Mouse (Mus musculus) limb, embryonic 13.5 days (tissue): Measurements from ENCODE around the gene B830017H08Rik. TPM values are rescaled to one million over a fixed set of nuclear protein-coding genes. Genes with fewer than 3 reads are reported as not detected.

Source experiments
- ATAC-seq: fragments of 200-750 bp; cut with Nextera tagmentation; 2 replicates; pipeline ENCODE4 v1.8.0; 2017; ENCODE audit warnings: low read depth, moderate number of reproducible peaks, moderate TSS enrichment; ENCODE audit not compliant: low FRiP score
- H3K27ac ChIP-seq: fragments of 300-500 bp; sonication (generic); 2 replicates; pipeline ENCODE4 v1.5.1; 2015; ENCODE audit warnings: inconsistent platforms, mild to moderate bottlenecking, moderate library complexity
- H3K27me3 ChIP-seq: fragments of 300-500 bp; sonication (generic); 2 replicates; pipeline ENCODE4 v1.6.1; 2015; ENCODE audit warnings: mild to moderate bottlenecking, inconsistent platforms
- H3K36me3 ChIP-seq: fragments of 300-500 bp; sonication (generic); 2 replicates; pipeline ENCODE4 v1.6.1; 2015; ENCODE audit warnings: inconsistent platforms, mild to moderate bottlenecking, moderate library complexity
- H3K4me1 ChIP-seq: fragments of 300-500 bp; sonication (generic); 2 replicates; pipeline ENCODE4 v1.6.1; 2015; ENCODE audit warnings: inconsistent platforms
- H3K4me2 ChIP-seq: fragments of 300-500 bp; sonication (generic); replicated peaks from 2 replicates; pipeline ENCODE4 v1.6.1; 2015; ENCODE audit warnings: inconsistent platforms, mild to moderate bottlenecking, moderate library complexity
- H3K4me3 ChIP-seq: fragments of 300-500 bp; sonication (generic); 2 replicates; pipeline ENCODE4 v1.5.1; 2015; ENCODE audit warnings: moderate library complexity, mild to moderate bottlenecking, inconsistent platforms
- H3K9ac ChIP-seq: fragments of 300-500 bp; sonication (generic); 2 replicates; pipeline ENCODE4 v1.6.1; 2015; ENCODE audit warnings: mild to moderate bottlenecking, inconsistent platforms
- H3K9me3 ChIP-seq: fragments of 300-500 bp; sonication (generic); 2 replicates; pipeline ENCODE4 v1.6.1; 2016; ENCODE audit warnings: inconsistent platforms
- WGBS: fragments of 180-500 bp; shearing (Covaris S2); methylation state at CpG from one replicate; pipeline ENCODE4 v1.1.7; 2015; 5-methylcytosine and 5-hydroxymethylcytosine counted together
- polyA plus RNA-seq: library from polyadenylated mRNA; unstranded; fragments of >200 nt; fragmentation: Nextera tagmentation; extraction: Ambion mirVana; gene quantifications from 2 replicates; pipeline ENCODE4 v1.2.1, GENCODE M21; 2015

The B830017H08Rik gene
- polyA plus RNA-seq, 1 experiment from 2014 or later: 0.09 TPM

DNA sequence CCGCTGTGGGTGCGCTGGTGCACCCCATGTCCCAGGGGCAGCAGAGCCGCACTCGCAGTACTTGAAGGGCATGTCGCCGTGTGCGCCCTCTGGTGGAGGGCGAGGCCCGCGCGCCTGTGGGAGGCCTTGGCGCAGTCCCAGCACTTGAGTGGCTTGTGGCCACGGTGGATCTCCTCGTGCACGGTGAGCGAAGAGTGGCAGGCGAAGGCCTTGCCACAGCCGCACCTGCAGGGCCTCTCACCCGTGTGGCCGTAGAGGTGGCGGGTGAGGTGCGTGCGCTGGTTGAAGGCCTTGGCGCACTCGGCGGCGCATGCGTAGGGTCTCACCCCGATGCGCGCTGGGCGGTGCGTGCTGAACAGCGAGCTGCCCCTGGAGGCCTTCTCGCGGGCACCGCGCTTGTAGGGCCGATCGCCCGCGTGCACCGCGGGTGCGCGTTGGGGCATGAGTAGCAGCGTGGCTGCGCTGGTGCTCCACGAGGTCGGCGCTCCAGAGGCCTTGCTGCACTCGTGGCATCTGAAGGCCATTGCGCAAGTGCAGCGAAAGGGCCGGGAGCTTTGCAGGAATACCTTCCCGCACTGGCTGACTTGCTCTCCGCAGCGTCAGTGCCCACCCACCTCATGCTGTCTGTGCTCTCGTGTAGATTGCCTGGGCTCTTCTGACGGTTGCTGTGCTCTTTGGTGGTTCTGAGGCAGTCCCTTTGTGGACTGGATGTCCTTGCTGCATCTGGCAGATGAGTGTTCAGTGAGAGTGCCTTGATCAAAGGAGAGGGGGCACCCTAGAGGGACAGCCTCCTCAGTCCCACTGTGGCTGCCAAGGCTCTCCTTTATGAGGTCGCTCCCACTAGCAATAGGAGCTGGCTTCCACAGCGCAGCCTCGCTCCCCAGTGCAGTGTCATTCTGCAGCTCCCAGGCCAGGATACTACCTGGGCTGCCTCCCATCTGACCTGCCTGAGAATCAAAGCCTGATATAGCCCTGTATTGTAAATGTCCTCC is 17.2 kb upstream of the B830017H08Rik start:
- 2% methylated on average over 54 of the region's 63 CpGs for WGBS
- peak overlapping the region; percentile 34; the same call in 1 of the 2 replicates for H3K27ac ChIP-seq
- H3K9ac ChIP-seq: peak overlapping the region; percentile 77

DNA sequence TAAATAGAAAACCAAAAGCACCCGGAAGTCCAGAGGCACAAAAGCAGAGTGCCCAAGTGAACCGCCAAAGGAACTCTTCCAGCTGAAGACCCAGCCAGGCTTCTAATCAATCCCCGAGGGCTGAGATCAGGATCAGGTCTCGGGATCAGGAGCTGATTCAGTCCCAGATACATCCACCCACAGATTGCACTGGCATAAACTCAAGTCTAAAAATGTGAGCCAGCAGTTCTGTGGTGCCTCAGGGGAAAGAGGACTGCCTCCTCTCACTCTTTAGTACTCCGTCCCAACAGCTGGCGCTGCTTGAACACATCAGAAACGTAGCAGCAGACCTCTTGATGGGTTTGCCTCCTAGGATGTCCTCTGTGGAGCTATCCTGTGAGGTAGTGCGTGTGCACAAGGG is 16.4 kb upstream of the B830017H08Rik start:
- H3K27me3 ChIP-seq: peaks cover 3% of the 10 kb centered on the region; the same call in 1 of the 2 replicates
- peak overlapping the region; percentile 77 for H3K9ac ChIP-seq
- H3K4me3 ChIP-seq: no peak overlapping the region
- peak overlapping the region; percentile 82; the same call in 1 of the 2 replicates for H3K4me2 ChIP-seq
- 78% methylated on average over 8 of the region's 8 CpGs for WGBS
- H3K27ac ChIP-seq: no peak overlapping the region
- H3K9me3 ChIP-seq: no peaks in the 10 kb centered on the region
- peaks cover 28% of the 10 kb centered on the region for H3K4me1 ChIP-seq
- no peak for ATAC-seq
- H3K36me3 ChIP-seq: no peaks in the 10 kb centered on the region

More for the DNA sequence above, 17.2 kb upstream of the B830017H08Rik start:
- Histone ChIP-seq H3K4me2 (peak overlapping the region; percentile 82), H3K4me3 (peak overlapping the region; percentile 58), H3K9me3 (no peaks in the 10 kb centered on the region), H3K36me3 (no peaks in the 10 kb centered on the region), H3K4me1 (peaks cover 35% of the 10 kb centered on the region), H3K27me3 (peaks cover 3% of the 10 kb centered on the region; the same call in 1 of the 2 replicates)
- ATAC-seq: peak; percentile 79

DNA sequence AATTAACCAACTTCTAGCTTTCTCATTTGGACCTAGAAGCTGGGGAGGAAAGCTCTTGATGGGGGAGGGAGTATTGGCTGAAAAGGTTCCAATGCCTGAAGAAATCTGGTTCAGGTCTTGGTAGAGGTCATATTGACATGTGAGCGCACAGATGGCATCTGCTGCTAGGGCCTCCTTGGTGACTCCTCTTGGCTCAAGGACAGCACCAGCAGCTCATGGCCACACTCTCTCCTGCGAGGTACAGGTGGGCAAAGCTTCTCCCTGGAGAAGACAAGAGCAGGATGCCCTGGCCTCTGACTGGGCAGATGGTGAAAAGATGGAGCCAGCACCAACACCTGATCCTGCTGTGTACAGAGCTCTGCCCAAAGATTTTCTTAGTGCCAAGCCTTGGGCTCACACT is 6.4 kb upstream of the B830017H08Rik start:
- H3K27ac ChIP-seq: no peak overlapping the region
- H3K9ac ChIP-seq: no peak overlapping the region
- H3K4me3 ChIP-seq: no peak overlapping the region
- no peaks in the 10 kb centered on the region for H3K36me3 ChIP-seq
- WGBS: 72% methylated on average over 2 of the region's 2 CpGs
- no peak overlapping the region for H3K4me2 ChIP-seq
- H3K4me1 ChIP-seq: 0 out of 2 replicates have a peak, but pooled peaks cover 6% of the 10 kb centered on the region
- peaks cover 16% of the 10 kb centered on the region for H3K27me3 ChIP-seq
- no peaks in the 10 kb centered on the region for H3K9me3 ChIP-seq
- ATAC-seq: no peak

DNA sequence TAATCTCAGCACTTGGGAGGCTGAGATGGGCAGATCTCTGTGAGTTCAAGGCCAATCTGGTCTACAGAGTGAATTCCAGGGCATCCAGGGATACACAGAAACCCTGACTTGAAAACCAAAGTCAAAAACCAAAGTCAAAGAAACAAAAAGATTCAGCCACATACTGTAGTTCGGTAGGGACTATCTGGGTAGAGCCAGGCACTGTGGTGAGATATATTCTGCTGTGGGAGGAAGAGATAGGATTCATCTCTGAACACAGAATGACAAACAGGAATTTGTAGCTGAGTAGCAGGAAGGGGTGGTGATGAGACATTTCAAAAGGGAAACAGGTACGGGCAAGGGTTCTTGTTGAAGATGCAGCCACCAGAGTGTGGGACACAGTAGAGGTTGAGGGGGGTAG is 4.7 kb upstream of the B830017H08Rik start:
- Histone ChIP-seq H3K27me3 (peaks cover 33% of the 10 kb centered on the region), H3K36me3 (no peaks in the 10 kb centered on the region), H3K4me1 (peaks cover 12% of the 10 kb centered on the region), H3K4me2 (no peak overlapping the region), H3K9ac (no peak overlapping the region), H3K9me3 (no peaks in the 10 kb centered on the region), H3K27ac (no peak overlapping the region), H3K4me3 (no peak overlapping the region)
- 88% methylated on average over 2 of the region's 2 CpGs for WGBS
- no peak for ATAC-seq

DNA sequence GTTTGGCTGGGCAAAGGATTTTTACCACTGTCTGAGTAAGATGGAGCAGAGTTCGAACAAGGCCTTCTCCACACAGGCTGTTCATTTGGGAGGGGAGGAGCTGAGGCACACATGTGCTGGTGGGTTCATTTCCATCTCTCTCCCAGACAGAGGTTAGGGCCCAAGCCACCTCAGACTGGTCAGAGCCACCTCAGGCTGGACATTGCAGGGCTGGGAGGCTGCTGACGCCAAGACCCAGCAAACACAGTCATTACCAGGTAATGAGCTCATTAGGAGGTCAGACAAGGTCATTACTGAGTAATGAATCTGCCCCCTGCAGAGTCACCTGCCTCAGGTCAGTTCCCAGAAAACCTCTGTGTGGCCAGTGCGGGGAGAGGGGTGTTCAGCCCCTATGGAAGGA is 4.1 kb upstream of the B830017H08Rik start:
- no peak overlapping the region for H3K27ac ChIP-seq
- 33% methylated on average over 3 of the region's 3 CpGs for WGBS

DNA sequence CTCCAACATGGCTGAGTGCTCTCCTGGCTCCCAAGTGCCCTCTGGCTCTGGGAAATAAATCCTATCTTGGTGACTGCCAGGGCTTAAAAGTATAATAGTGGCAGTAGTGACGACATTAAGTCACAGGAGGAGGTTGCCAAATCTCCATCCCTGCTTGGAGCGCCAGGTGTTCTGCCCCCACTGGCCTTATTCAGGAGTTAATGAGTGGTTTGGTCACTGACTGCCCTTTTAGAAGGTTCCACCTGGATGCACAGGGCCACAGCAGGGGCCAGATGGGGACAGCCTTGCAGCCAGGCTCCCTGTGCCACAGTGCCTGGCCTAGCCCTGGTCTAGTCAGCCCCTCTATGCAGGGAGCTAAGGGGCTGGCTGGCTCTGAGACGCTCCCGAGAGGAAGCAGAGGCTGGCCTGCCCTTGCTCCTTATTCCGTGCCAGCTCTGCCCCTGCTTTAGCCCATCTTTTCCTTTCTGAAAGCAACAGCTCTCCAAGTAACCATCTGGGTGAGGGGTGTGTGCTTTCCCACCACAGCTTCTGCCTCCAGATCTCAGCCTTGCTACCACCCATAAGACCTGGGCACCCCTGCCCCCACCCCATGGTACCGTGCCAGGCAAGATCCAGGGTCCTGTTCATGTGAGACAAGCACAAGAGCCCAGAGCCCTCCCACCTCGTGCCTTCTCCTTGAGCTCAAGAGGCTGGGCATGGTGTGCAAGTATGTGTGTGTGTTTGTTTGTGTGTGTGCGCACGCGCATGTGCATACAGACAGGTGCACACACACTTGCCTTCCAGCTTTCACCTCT is 2.3 kb upstream of the B830017H08Rik start:
- peaks cover 56% of the 10 kb centered on the region for H3K27me3 ChIP-seq
- ATAC-seq: no peak
- no peak overlapping the region for H3K27ac ChIP-seq
- H3K9ac ChIP-seq: no peak overlapping the region
- H3K9me3 ChIP-seq: no peaks in the 10 kb centered on the region
- H3K36me3 ChIP-seq: no peaks in the 10 kb centered on the region
- WGBS: 59% methylated on average over 10 of the region's 10 CpGs
- peaks cover 21% of the 10 kb centered on the region for H3K4me1 ChIP-seq
- no peak overlapping the region for H3K4me2 ChIP-seq
- H3K4me3 ChIP-seq: no peak overlapping the region

More for the DNA sequence above, 4.1 kb upstream of the B830017H08Rik start:
- ATAC-seq: no peak
- Histone ChIP-seq H3K4me2 (no peak overlapping the region), H3K9me3 (no peaks in the 10 kb centered on the region), H3K27me3 (peaks cover 39% of the 10 kb centered on the region), H3K36me3 (no peaks in the 10 kb centered on the region), H3K4me1 (peaks cover 14% of the 10 kb centered on the region), H3K4me3 (no peak overlapping the region), H3K9ac (no peak overlapping the region)

DNA sequence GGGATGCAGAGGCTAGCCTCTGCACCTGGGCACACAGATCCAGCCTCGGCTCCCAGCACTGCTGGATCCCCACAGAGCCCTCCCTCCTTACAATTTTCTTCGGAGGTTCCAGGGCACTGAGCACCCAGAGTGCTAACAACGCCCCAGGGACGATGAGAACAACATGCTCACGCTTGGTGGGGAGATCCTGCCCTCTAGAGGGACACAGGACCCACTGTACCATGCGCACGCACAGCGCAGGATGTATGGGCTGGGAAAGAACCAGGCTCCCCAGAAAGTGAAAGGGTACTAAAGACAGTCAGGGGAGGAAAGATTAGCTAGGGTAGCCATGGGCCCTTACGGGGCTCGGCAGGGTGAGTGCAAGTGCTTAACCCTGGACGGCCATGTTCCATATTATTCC is 1.1 kb upstream of the B830017H08Rik start:
- 15% methylated on average over 11 of the region's 11 CpGs for WGBS
- no peaks in the 10 kb centered on the region for H3K9me3 ChIP-seq
- ATAC-seq: no peak
- H3K4me2 ChIP-seq: no peak overlapping the region
- no peak overlapping the region for H3K9ac ChIP-seq
- H3K27me3 ChIP-seq: peaks cover 68% of the 10 kb centered on the region
- no peaks in the 10 kb centered on the region for H3K36me3 ChIP-seq
- H3K4me1 ChIP-seq: peaks cover 22% of the 10 kb centered on the region
- H3K4me3 ChIP-seq: peak overlapping the region; percentile 1; the same call in 1 of the 2 replicates
- H3K27ac ChIP-seq: no peak overlapping the region

DNA sequence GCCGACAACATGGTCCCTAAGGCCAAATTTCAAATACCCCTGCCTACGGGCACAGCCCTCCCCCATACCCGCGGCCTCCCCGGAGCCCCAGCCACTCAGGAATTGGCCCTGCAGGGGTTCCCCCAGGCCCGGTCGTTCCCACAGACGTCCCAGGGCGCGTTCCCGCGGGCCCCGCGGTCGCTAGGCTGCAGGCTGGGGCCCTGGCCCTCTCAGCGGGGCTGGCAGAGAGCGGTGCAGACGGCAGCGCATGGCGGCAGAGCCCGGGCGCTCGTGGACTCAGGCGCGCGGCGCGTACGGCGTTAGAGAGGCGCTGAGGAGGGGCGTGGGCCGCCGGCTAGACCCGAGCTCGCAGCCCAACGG is 380 bp downstream of the B830017H08Rik start:
- Histone ChIP-seq H3K4me1 (peaks cover 22% of the 10 kb centered on the region), H3K9ac (peak overlapping the region; percentile 78), H3K9me3 (no peaks in the 10 kb centered on the region), H3K27me3 (peaks cover 82% of the 10 kb centered on the region), H3K36me3 (0 out of 2 replicates have a peak, but pooled peaks cover 3% of the 10 kb centered on the region), H3K4me3 (peak overlapping the region; percentile 66), H3K27ac (no peak overlapping the region; the same call in 1 of the 2 replicates), H3K4me2 (peak overlapping the region; percentile 99)
- peak; percentile 59 for ATAC-seq
- WGBS: under 1% methylated on average over 37 of the region's 37 CpGs

DNA sequence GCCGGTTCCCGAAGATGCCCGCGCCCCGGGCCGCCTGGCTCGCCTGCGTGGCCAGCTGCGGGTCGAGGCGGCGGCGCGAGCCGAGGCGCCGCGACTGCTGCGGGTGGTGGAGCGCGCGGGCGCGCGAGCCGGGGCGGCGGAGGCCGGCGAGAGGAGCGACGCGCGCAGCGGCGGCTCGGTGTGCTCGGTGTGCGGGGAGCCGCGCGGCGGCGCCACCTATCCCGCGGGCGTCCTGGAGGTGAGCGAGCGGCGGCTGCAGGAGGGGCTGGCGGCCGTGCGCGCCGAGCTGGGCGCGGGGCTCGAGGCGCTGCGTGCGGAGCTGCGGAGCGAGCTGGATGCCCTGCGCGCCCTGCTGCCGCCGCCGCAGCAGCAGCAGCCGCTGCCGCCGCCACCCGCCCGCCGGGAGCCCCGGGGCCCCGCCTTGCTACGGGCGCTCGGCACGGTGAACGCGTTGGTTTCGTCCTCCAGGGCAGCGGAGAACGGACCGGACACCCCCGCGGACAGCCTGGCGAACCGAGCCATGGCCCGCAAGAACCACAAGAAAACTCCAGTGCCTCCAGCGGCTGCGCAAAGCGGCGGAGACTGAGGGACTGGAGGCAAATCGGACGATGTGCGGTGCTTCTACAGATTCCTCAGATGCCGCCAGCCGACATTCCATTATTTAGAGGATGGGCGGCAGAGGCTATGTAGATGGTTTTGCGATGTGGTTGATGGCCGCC is 919 bp downstream of the B830017H08Rik start:
- Histone ChIP-seq H3K27ac (no peak overlapping the region; the same call in 1 of the 2 replicates), H3K4me2 (peak overlapping the region; percentile 99), H3K4me3 (peak overlapping the region; percentile 66), H3K4me1 (peaks cover 22% of the 10 kb centered on the region), H3K36me3 (0 out of 2 replicates have a peak, but pooled peaks cover 7% of the 10 kb centered on the region), H3K9me3 (no peaks in the 10 kb centered on the region), H3K9ac (peak overlapping the region; percentile 78), H3K27me3 (peaks cover 82% of the 10 kb centered on the region)
- WGBS: under 1% methylated on average over 74 of the region's 103 CpGs
- ATAC-seq: peak; percentile 62

DNA sequence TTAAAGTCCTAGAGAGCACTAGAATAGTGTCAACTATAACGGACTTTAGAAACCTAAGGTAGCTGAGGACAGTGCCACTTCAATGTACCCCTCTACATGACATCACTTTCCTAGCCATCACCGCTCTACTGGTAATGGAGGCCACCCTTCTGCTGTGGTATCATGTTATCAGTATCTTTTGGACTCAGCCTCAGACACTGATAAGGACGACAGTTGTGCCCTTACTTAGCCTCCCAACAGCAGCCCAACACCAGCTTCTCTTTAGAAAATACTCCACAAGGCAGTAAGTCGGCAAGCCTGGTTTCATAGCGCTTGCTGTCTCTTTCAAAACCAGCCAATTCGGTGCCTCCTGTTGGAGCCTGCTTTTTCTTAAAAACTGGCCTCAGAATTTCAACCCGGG is 1.6 kb downstream of the B830017H08Rik start:
- H3K4me1 ChIP-seq: peaks cover 22% of the 10 kb centered on the region
- 0 out of 2 replicates have a peak, but pooled peaks cover 8% of the 10 kb centered on the region for H3K36me3 ChIP-seq
- H3K27me3 ChIP-seq: peaks cover 82% of the 10 kb centered on the region
- H3K9ac ChIP-seq: peak overlapping the region; percentile 78; the same call in 1 of the 2 replicates
- H3K27ac ChIP-seq: no peak overlapping the region
- no peaks in the 10 kb centered on the region for H3K9me3 ChIP-seq
- peak overlapping the region; percentile 99 for H3K4me2 ChIP-seq
- peak overlapping the region; percentile 66 for H3K4me3 ChIP-seq
- WGBS: 50% methylated on average over 7 of the region's 7 CpGs
- no peak for ATAC-seq

DNA sequence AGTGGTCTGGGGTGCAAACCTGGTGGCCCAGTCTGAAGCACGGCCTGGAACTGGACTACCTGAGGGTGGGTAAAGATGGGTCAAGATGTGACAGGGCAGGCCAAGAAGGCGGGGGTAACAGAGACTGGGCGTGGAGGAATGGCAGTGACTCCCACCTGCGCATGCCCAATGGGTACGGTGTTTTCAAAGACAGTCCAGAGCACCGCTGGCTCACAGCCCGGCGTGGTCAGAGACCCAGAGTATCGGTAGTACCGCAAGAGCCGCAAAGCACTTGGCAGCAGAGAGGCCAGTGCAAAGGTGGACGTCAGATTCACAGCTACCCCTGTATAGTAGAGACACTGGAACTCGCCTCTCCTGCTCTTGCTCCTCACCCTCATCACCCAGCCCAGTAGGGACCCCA is 2.6 kb downstream of the B830017H08Rik start:
- Histone ChIP-seq H3K4me1 (peaks cover 22% of the 10 kb centered on the region), H3K36me3 (peaks cover 18% of the 10 kb centered on the region), H3K27me3 (peaks cover 77% of the 10 kb centered on the region), H3K9me3 (no peaks in the 10 kb centered on the region), H3K9ac (no peak overlapping the region), H3K27ac (no peak overlapping the region), H3K4me2 (no peak overlapping the region), H3K4me3 (no peak overlapping the region)
- no peak for ATAC-seq
- 50% methylated on average over 13 of the region's 13 CpGs for WGBS
